Mouse (Mus musculus) frontal cortex, postnatal 25 days (tissue): ENCODE measurements around the gene Wdr5.

Experiments used
- DNase-seq, 2 experiments: peaks; one replicate each; pipeline ENCODE4 v3.0.0; 2022; ENCODE audit warnings: low spot score in 2 of 2

Wdr5 gene

GRCm38 (mm10) chr2:27552620-27553287 is 37.8 kb downstream of the Wdr5 start:
- peak; percentile 70 to 77 for DNase-seq

- no peak for DNase-seq
Observed at GRCm38 (mm10) chr2:27554308-27554707, 39.4 kb downstream of the Wdr5 start.

GRCm38 (mm10) chr2:27556921-27557320 is 42.0 kb downstream of the Wdr5 start:
- no peak for DNase-seq

- DNase-seq, result no peak
Observed at GRCm38 (mm10) chr2:27560708-27561123, 45.8 kb downstream of the Wdr5 start.

- DNase-seq, result no peak
Observed at GRCm38 (mm10) chr2:27561159-27561558, 46.2 kb downstream of the Wdr5 start.

- no peak for DNase-seq
Observed at GRCm38 (mm10) chr2:27561829-27562228, 46.9 kb downstream of the Wdr5 start.

GRCm38 (mm10) chr2:27563641-27564148 is 48.7 kb downstream of the Wdr5 start:
- no peak for DNase-seq

- no peak for DNase-seq
Observed at GRCm38 (mm10) chr2:27564694-27565093, 49.7 kb downstream of the Wdr5 start.

GRCm38 (mm10) chr2:27565316-27566103 is 50.6 kb downstream of the Wdr5 start:
- no peak for DNase-seq

GRCm38 (mm10) chr2:27570856-27571255 is 55.9 kb downstream of the Wdr5 start:
- no peak for DNase-seq

GRCm38 (mm10) chr2:27572261-27572793 is 57.4 kb downstream of the Wdr5 start:
- DNase-seq, result no peak

GRCm38 (mm10) chr2:27572928-27573627 is 58.1 kb downstream of the Wdr5 start:
- peak; percentile 41 to 69 for DNase-seq

GRCm38 (mm10) chr2:27573628-27573966 is 58.6 kb downstream of the Wdr5 start:
- DNase-seq, result no peak

- no peak for DNase-seq
Observed at GRCm38 (mm10) chr2:27576416-27576815, 61.5 kb downstream of the Wdr5 start.

GRCm38 (mm10) chr2:27578552-27578951 is 63.6 kb downstream of the Wdr5 start:
- DNase-seq, result no peak

- no peak for DNase-seq
Observed at GRCm38 (mm10) chr2:27582112-27582511, 67.2 kb downstream of the Wdr5 start.

- DNase-seq, result no peak
Observed at GRCm38 (mm10) chr2:27583019-27583418, 68.1 kb downstream of the Wdr5 start.

GRCm38 (mm10) chr2:27584546-27584945 is 69.6 kb downstream of the Wdr5 start:
- DNase-seq, result no peak
